Mouse (Mus musculus) spleen, adult 2 months (tissue): ENCODE results near the gene Rab4b. TPM values are rescaled to one million over a fixed set of nuclear protein-coding genes. Genes with fewer than 3 reads are reported as not detected.

ENCODE experiments used
- DNase-seq, 2 experiments: peaks; one replicate each; pipeline versions ENCODE4 v3.0.0 to v3.0.0-alpha.2; 2012 to 2021; ENCODE audit warnings: low spot score in 2 of 2, low read depth in 1 of 2
- H3K27ac ChIP-seq: fragments of 200-500 bp; 2 replicates; pipeline ENCODE4 v1.5.1; 2012; ENCODE audit warnings: low read length, inconsistent platforms; ENCODE audit not compliant: insufficient read depth
- H3K27me3 ChIP-seq: fragments of 200-500 bp; 2 replicates; pipeline ENCODE4 v1.6.1; 2012; ENCODE audit warnings: mild to moderate bottlenecking, moderate library complexity, low read length, inconsistent platforms; ENCODE audit not compliant: control insufficient read depth, insufficient read depth
- H3K36me3 ChIP-seq: fragments of 200-500 bp; 2 replicates; pipeline ENCODE4 v1.6.1; 2012; ENCODE audit warnings: mild to moderate bottlenecking, low read length, inconsistent platforms; ENCODE audit not compliant: control insufficient read depth, insufficient read depth
- H3K4me1 ChIP-seq: fragments of 200-500 bp; 2 replicates; pipeline ENCODE4 v1.6.1; 2011; ENCODE audit warnings: inconsistent platforms; ENCODE audit not compliant: control insufficient read depth, insufficient read depth, insufficient read length
- H3K4me3 ChIP-seq: fragments of 200-500 bp; 2 replicates; pipeline ENCODE4 v1.5.1; 2011; ENCODE audit warnings: mild to moderate bottlenecking, inconsistent platforms; ENCODE audit not compliant: insufficient read depth, insufficient read length; ENCODE audit errors: extremely low read depth
- CTCF ChIP-seq: fragments of 200-500 bp; IDR thresholded peaks from 2 replicates; pipeline ENCODE4 v1.5.1; 2011; ENCODE audit warnings: mild to moderate bottlenecking, inconsistent platforms; ENCODE audit not compliant: insufficient read depth, insufficient read length, insufficient replicate concordance; ENCODE audit errors: extremely low read depth
- POLR2A ChIP-seq: fragments of 200-500 bp; IDR thresholded peaks from 2 replicates; pipeline ENCODE4 v1.6.1; 2011; ENCODE audit warnings: low read depth, low read length, inconsistent platforms
- WGBS: fragments of 180-500 bp; shearing (Covaris S2); methylation state at CpG from one replicate; pipeline ENCODE4 v1.1.7; 2018; 5-methylcytosine and 5-hydroxymethylcytosine counted together
- polyA plus RNA-seq: library from polyadenylated mRNA; depleted of rRNA; stranded (reverse); fragments of >200 nt; gene quantifications from 2 replicates; pipeline ENCODE4 v1.2.3, GENCODE M21; 2012

Gene Rab4b
- polyA plus RNA-seq, 1 experiment, result 78.8 TPM

- 85% methylated on average over 4 of the region's 4 CpGs for WGBS
- DNase-seq, result no peak
These were observed 44.9 kb downstream of the Rab4b start for GRCm38 (mm10) chr7:27133757-27134156.

GRCm38 (mm10) chr7:27133156-27133555 is 45.5 kb downstream of the Rab4b start:
- DNase-seq, result no peak

More at GRCm38 (mm10) chr7:27133757-27134156, 44.9 kb downstream of the Rab4b start:
- Histone ChIP-seq H3K4me3 (no peak overlapping the region), H3K27me3 (no peaks in the 10 kb centered on the region), H3K27ac (no peak overlapping the region), H3K36me3 (no peaks in the 10 kb centered on the region), H3K4me1 (no peaks in the 10 kb centered on the region)
- no peak for TF ChIP-seq POLR2A
- no peak for TF ChIP-seq CTCF

GRCm38 (mm10) chr7:27132588-27132987 is 46.1 kb downstream of the Rab4b start:
- TF ChIP-seq POLR2A, result no peak
- TF ChIP-seq CTCF, result peak; percentile 21; the same call in 1 of the 2 replicates
- no peak for DNase-seq
- no peaks in the 10 kb centered on the region for H3K4me1 ChIP-seq
- WGBS, result 20% methylated on average over 10 of the region's 10 CpGs
- H3K36me3 ChIP-seq, result no peaks in the 10 kb centered on the region
- no peaks in the 10 kb centered on the region for H3K27me3 ChIP-seq
- no peak overlapping the region for H3K4me3 ChIP-seq
- no peak overlapping the region for H3K27ac ChIP-seq

More at GRCm38 (mm10) chr7:27133156-27133555, 45.5 kb downstream of the Rab4b start:
- WGBS, result 68% methylated on average over 12 of the region's 12 CpGs
- H3K27me3 ChIP-seq, result no peaks in the 10 kb centered on the region
- H3K4me1 ChIP-seq, result no peaks in the 10 kb centered on the region
- H3K36me3 ChIP-seq, result no peaks in the 10 kb centered on the region
- H3K27ac ChIP-seq, result no peak overlapping the region
- TF ChIP-seq CTCF (no peak), POLR2A (no peak)
- H3K4me3 ChIP-seq, result no peak overlapping the region

- Histone ChIP-seq H3K4me1 (no peaks in the 10 kb centered on the region), H3K27me3 (no peaks in the 10 kb centered on the region), H3K36me3 (no peaks in the 10 kb centered on the region), H3K4me3 (no peak overlapping the region), H3K27ac (no peak overlapping the region)
- no peak for DNase-seq
- 52% methylated on average over 2 of the region's 2 CpGs for WGBS
- no peak for TF ChIP-seq CTCF
- no peak for TF ChIP-seq POLR2A
These were observed 47.3 kb downstream of the Rab4b start for GRCm38 (mm10) chr7:27131387-27131786.

- WGBS, result 87% methylated on average over 22 of the region's 22 CpGs
- Histone ChIP-seq H3K4me1 (no peaks in the 10 kb centered on the region), H3K27me3 (no peaks in the 10 kb centered on the region), H3K36me3 (no peaks in the 10 kb centered on the region), H3K4me3 (no peak overlapping the region), H3K27ac (no peak overlapping the region)
- TF ChIP-seq POLR2A (no peak), CTCF (no peak)
- DNase-seq, result no peak
These were observed 48.0 kb downstream of the Rab4b start for GRCm38 (mm10) chr7:27130521-27131370.

GRCm38 (mm10) chr7:27129811-27130210 is 48.9 kb downstream of the Rab4b start:
- Histone ChIP-seq H3K27me3 (no peaks in the 10 kb centered on the region), H3K36me3 (no peaks in the 10 kb centered on the region), H3K4me1 (no peaks in the 10 kb centered on the region), H3K4me3 (no peak overlapping the region), H3K27ac (no peak overlapping the region)
- 83% methylated on average over 12 of the region's 12 CpGs for WGBS
- TF ChIP-seq POLR2A (no peak), CTCF (no peak)
- DNase-seq, result no peak

- Histone ChIP-seq H3K27me3 (no peaks in the 10 kb centered on the region), H3K27ac (no peak overlapping the region), H3K4me1 (no peaks in the 10 kb centered on the region), H3K36me3 (no peaks in the 10 kb centered on the region), H3K4me3 (no peak overlapping the region)
- WGBS, result 90% methylated on average over 13 of the region's 13 CpGs
- no peak for DNase-seq
- no peak for TF ChIP-seq POLR2A
- no peak for TF ChIP-seq CTCF
These were observed 49.8 kb downstream of the Rab4b start for GRCm38 (mm10) chr7:27128946-27129345.
